Mouse (Mus musculus): ENCODE measurements around the gene Nub1. TPM values are rescaled to one million over a fixed set of nuclear protein-coding genes. Genes with fewer than 3 reads are reported as not detected.
A peak's percentile ranks its signal among the peaks of the same experiment; 100 is the strongest.

Nub1 gene
- polyA plus RNA-seq, 1 experiment = 67.4 TPM

DNA sequence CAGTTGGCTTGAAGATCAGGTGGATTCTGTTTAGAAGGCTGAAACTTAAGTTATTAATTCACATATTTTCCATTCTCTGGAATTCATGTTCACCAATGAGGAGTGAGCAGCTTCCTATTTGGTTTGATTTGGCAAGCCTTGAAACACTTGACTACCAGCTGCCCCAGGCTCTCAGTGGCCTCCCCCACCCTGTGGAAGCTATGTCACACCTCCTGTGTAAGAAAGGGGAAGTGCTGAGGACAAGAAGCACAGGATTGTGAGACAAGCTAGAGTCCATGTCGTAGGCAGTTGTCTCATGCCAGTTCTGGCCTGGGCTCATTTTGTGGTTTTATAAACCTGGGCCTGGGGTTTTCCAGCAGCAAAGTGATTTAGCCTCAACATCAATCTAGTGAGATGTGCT is 2.4 kb downstream of the Nub1 start:
- peaks cover 24% of the 10 kb centered on the region for H3K4me1 ChIP-seq (ENCODE audit: control insufficient read depth, insufficient read depth, low read length)
- TF ChIP-seq CTCF (IDR thresholded peaks at IDR 0.05; ENCODE audit: low read depth, low read length) = no peak
- peak overlapping the region; percentile 79 for H3K4me3 ChIP-seq (ENCODE audit: insufficient read depth, low read length)
- peak overlapping the region; percentile 91 for H3K27ac ChIP-seq (ENCODE audit: insufficient read depth, low read depth, low read length)

DNA sequence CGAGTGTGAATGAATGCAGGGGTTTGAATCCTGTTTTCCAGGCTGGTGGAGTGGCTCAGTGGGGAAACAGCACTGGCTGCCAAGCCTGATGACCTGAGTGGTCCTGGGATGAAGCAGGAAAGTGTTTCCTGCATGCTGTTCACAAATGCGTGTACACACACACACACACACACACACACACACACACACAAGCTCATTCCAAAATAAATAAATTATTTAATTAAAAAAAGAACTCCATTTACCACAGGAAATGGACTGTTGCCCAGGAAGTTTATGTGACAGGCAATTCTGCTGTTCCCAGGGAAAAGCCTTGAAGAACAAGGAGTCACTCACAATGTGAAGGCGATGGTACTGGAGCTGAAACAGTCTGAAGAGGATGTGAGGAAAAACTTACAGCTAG is 11.4 kb downstream of the Nub1 start:
- no peak for TF ChIP-seq CTCF (IDR thresholded peaks at IDR 0.05; ENCODE audit: low read depth, low read length)
- TF ChIP-seq POLR2A (IDR thresholded peaks at IDR 0.05; ENCODE audit: borderline replicate concordance, low read depth, low read length) = no peak
- no peak overlapping the region for H3K4me3 ChIP-seq (ENCODE audit: insufficient read depth, low read length)
- no peaks in the 10 kb centered on the region for H3K4me1 ChIP-seq (ENCODE audit: control insufficient read depth, insufficient read depth, low read length)
- no peak overlapping the region for H3K27ac ChIP-seq (ENCODE audit: insufficient read depth, low read depth, low read length)

DNA sequence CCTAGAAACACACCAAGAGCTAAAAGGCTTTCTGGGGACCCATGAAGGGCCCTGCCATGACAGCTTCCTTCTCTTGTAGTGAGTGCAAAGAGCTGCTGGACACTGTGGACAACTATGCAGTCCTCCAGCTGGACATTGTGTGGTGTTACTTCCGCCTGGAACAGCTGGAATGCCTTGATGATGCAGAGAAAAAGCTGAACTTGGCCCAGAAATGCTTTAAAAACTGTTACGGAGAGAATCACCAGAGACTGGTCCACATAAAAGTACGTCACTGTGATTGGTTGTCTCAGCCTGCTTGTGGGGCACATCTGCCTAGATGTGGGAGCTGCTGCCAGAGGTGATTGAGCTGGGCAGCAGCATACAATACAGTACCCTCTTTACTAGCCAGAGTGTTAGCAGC is 15.9 kb downstream of the Nub1 start:
- H3K4me3 ChIP-seq (ENCODE audit: insufficient read depth, low read length) = no peak overlapping the region
- no peaks in the 10 kb centered on the region for H3K4me1 ChIP-seq (ENCODE audit: control insufficient read depth, insufficient read depth, low read length)
- no peak overlapping the region for H3K27ac ChIP-seq (ENCODE audit: insufficient read depth, low read depth, low read length)
- TF ChIP-seq POLR2A (IDR thresholded peaks at IDR 0.05; ENCODE audit: borderline replicate concordance, low read depth, low read length) (no peak), CTCF (IDR thresholded peaks at IDR 0.05; ENCODE audit: low read depth, low read length) (no peak)

DNA sequence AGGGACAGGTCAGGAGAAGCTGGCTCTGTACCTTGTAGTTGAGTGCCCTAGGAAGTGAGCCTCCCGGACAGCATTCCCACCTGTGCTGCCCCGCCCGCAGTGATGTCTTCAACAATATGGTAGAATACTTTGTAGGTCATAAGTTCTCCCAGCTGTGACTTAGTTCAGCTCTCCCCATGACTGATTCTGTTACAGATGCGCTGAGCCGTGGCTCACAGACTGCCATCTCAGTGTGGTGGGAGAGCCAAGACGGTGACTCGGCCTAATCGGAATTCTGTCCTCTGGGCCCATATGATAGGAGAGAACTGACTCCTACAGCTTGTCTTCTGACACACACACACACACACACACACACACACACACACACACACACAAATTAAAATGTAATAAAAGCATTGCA is 19.3 kb downstream of the Nub1 start:
- TF ChIP-seq CTCF (IDR thresholded peaks at IDR 0.05; ENCODE audit: low read depth, low read length) (no peak), POLR2A (IDR thresholded peaks at IDR 0.05; ENCODE audit: borderline replicate concordance, low read depth, low read length) (no peak)
- Histone ChIP-seq H3K4me3 (ENCODE audit: insufficient read depth, low read length) (no peak overlapping the region), H3K4me1 (ENCODE audit: control insufficient read depth, insufficient read depth, low read length) (no peaks in the 10 kb centered on the region), H3K27ac (ENCODE audit: insufficient read depth, low read depth, low read length) (no peak overlapping the region)

DNA sequence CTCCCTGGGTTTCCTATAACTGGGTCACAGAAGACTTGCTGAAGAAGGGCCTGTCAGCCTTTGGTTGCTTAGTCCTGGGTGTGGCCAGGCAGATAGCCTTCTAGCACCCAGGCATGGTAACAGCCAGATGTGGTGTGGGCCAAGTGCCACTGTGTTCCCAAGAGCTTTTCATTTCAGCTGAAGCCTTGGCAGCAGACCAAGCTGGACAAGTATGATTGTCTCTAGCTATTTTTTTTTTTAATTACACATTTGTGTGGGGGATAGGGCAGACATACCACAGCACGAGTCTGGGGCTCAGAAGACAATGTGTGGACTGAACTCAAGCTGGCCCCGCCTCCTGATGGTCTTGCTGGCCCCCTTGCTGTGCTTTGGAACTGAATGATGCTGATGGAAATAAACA is 24.6 kb downstream of the Nub1 start:
- TF ChIP-seq POLR2A (IDR thresholded peaks at IDR 0.05; ENCODE audit: borderline replicate concordance, low read depth, low read length) = no peak
- TF ChIP-seq CTCF (IDR thresholded peaks at IDR 0.05; ENCODE audit: low read depth, low read length) = no peak
- H3K27ac ChIP-seq (ENCODE audit: insufficient read depth, low read depth, low read length) = no peak overlapping the region
- no peaks in the 10 kb centered on the region for H3K4me1 ChIP-seq (ENCODE audit: control insufficient read depth, insufficient read depth, low read length)
- H3K4me3 ChIP-seq (ENCODE audit: insufficient read depth, low read length) = no peak overlapping the region

DNA sequence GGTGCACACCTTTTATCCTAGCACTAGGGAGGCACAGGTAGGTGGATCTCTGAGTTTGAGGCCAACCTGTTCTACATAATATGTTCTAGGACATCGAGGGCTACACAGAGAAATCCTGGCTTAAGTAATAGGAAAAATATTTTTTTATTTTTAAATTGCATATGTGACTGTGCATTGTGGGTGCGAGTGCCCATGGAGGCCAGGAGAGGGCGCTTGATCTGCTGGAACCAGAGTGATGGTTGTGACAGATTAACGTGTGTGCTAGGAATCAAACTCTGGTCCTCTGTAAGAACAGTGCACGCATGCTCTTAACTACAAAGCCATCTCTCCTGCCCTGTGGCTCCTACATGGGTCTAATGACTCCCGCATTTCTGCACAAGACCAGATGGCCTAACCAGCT is 26.3 kb downstream of the Nub1 start:
- TF ChIP-seq POLR2A (IDR thresholded peaks at IDR 0.05; ENCODE audit: borderline replicate concordance, low read depth, low read length) (no peak), CTCF (IDR thresholded peaks at IDR 0.05; ENCODE audit: low read depth, low read length) (peak; percentile 37)
- Histone ChIP-seq H3K4me3 (ENCODE audit: insufficient read depth, low read length) (no peak overlapping the region), H3K4me1 (ENCODE audit: control insufficient read depth, insufficient read depth, low read length) (no peaks in the 10 kb centered on the region), H3K27ac (ENCODE audit: insufficient read depth, low read depth, low read length) (no peak overlapping the region)

DNA sequence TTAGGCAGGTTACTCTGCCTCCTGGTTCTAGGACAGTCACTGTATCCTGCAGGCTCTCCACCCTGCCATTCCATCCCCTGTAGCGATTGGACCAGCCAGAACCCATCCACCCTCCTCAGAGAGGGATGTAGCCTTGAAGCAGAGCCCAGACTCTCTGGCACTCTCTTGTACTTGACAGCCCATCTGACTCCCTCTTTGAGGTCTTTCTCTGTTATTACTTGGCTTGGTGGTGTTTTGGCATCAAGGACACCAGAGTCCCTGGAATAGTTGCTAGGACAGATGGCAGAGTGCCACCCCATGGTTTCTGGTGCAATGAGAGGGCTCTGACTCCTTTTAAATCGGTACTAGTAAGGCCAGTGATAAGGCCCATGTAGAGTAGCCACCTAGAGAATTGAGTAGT is 27.9 kb downstream of the Nub1 start:
- no peak overlapping the region for H3K27ac ChIP-seq (ENCODE audit: insufficient read depth, low read depth, low read length)
- no peaks in the 10 kb centered on the region for H3K4me1 ChIP-seq (ENCODE audit: control insufficient read depth, insufficient read depth, low read length)
- H3K4me3 ChIP-seq (ENCODE audit: insufficient read depth, low read length) = no peak overlapping the region
- TF ChIP-seq CTCF (IDR thresholded peaks at IDR 0.05; ENCODE audit: low read depth, low read length) = no peak
- TF ChIP-seq POLR2A (IDR thresholded peaks at IDR 0.05; ENCODE audit: borderline replicate concordance, low read depth, low read length) = no peak

DNA sequence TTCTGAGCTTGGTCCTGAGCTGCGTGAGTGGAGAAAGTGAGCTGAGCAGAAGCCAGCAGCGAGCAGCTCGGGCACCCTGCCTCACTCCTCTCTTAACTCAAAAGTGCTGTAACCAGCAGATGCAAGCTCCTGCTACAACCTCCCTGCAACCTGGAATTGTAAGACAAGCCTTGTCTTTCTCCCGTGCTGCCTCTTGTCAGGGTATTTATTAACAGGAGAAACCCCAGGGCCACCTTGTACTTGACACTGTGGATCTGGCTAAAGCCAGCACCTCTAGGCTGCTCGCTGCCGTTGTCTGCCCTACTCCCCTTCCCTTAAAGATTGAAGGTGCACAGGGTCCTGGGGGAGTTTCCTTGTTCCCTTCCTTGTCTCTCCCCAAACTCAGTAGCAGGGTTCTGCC is 28.7 kb downstream of the Nub1 start:
- Histone ChIP-seq H3K27ac (ENCODE audit: insufficient read depth, low read depth, low read length) (no peak overlapping the region), H3K4me3 (ENCODE audit: insufficient read depth, low read length) (no peak overlapping the region), H3K4me1 (ENCODE audit: control insufficient read depth, insufficient read depth, low read length) (no peaks in the 10 kb centered on the region)
- TF ChIP-seq CTCF (IDR thresholded peaks at IDR 0.05; ENCODE audit: low read depth, low read length) = no peak

DNA sequence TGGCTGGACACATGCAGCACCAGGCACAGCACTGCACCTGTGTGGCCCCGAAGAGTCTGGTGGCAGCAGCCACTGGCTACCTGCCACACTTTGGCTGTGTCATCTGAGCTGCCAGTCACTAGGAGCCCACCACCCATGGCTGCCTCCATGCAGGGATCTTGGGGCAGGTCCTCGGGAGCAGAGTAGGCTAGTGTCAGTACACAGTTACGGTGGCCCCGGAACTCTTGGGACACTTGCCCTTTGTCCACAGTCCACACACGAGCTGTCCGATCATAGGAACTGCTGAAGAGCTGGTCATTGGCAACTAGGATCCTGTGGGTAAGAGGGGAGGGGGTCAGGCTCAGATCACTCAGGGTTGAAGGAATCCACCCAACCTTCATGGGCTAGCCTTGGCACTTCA is 32.7 kb downstream of the Nub1 start:
- TF ChIP-seq CTCF (IDR thresholded peaks at IDR 0.05; ENCODE audit: low read depth, low read length) (no peak), POLR2A (IDR thresholded peaks at IDR 0.05; ENCODE audit: borderline replicate concordance, low read depth, low read length) (no peak)
- Histone ChIP-seq H3K27ac (ENCODE audit: insufficient read depth, low read depth, low read length) (no peak overlapping the region), H3K4me3 (ENCODE audit: insufficient read depth, low read length) (no peak overlapping the region), H3K4me1 (ENCODE audit: control insufficient read depth, insufficient read depth, low read length) (no peaks in the 10 kb centered on the region)

DNA sequence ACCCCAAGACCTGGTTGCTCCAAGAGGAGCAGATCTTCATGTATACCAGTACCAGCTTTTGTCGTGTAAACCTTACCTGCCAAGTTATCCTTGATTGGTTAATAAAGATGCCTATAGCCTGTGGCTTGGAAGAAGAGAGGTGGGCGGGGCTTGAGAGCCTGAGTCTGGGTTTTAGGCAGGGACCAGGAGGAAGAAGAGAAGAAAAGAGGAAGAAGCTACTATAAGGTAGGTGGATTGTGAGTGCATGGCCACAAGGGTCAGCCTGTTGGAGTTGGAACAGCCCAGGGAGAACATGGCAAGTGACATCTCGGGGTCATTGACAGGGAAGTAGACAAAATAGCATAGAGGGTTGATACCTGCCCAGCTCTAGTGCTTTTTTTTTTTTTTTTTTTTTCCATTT is 34.5 kb downstream of the Nub1 start:
- Histone ChIP-seq H3K4me3 (ENCODE audit: insufficient read depth, low read length) (no peak overlapping the region), H3K27ac (ENCODE audit: insufficient read depth, low read depth, low read length) (no peak overlapping the region), H3K4me1 (ENCODE audit: control insufficient read depth, insufficient read depth, low read length) (no peaks in the 10 kb centered on the region)
- TF ChIP-seq POLR2A (IDR thresholded peaks at IDR 0.05; ENCODE audit: borderline replicate concordance, low read depth, low read length) (no peak), CTCF (IDR thresholded peaks at IDR 0.05; ENCODE audit: low read depth, low read length) (no peak)

DNA sequence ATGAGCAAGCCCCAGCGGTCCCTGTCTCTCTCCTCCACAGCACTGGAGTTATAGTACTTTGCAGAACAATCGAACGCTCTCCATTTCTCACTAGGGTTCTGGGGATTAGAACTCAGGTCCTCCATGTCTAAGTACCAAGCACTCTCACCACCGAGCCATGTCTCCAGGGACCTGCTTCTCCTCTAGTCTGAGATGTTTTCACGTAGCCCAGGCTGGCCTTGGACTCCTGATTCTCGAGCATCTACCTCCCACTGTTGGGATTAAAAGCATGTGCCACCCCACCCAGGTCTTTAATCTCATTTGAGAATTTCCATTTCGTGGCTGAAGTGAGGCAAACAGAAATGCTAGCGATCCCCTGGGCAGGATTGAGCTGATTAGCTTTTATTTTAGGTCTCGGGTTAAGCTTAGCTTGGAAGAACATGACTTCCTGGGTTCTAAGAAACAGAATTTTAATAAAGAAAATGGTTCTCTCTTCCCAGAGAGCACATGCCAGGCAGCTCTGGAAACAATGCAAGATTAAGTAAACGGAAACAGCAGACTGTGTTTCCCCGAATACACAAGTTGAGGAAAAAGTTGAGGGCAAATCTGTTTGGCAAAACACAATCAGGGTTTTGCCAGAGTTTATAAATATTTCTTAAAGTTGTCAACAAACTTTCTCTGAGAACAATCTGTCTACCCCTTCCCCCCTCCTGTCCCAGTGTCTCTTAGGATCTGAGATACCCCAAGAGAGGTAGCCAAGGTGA is 38.4 kb downstream of the Nub1 start:
- no peaks in the 10 kb centered on the region for H3K4me1 ChIP-seq (ENCODE audit: control insufficient read depth, insufficient read depth, low read length)
- TF ChIP-seq POLR2A (IDR thresholded peaks at IDR 0.05; ENCODE audit: borderline replicate concordance, low read depth, low read length) (no peak), CTCF (IDR thresholded peaks at IDR 0.05; ENCODE audit: low read depth, low read length) (no peak)
- no peak overlapping the region for H3K27ac ChIP-seq (ENCODE audit: insufficient read depth, low read depth, low read length)
- H3K4me3 ChIP-seq (ENCODE audit: insufficient read depth, low read length) = no peak overlapping the region
